Mouse (Mus musculus) spleen, postnatal 14 days (tissue): Measurements from ENCODE around the gene Agtr1a.
A peak's percentile ranks its signal among the peaks of the same experiment; 100 is the strongest.

ENCODE experiments used
- DNase-seq, 2 experiments: peaks; one replicate each; pipeline ENCODE4 v3.0.0; 2021 to 2022; ENCODE audit warnings: low spot score in 2 of 2

Agtr1a gene

GRCm38 (mm10) chr13:30336148-30336801, at the start of gene Agtr1a:
Gene Agtr1a, plus strand, starts transcription at chr13:30336441.
- DNase-seq: peak; percentile 15 to 22

- DNase-seq: no peak
Observed at GRCm38 (mm10) chr13:30310221-30310620, 26.0 kb upstream of the Agtr1a start.

GRCm38 (mm10) chr13:30324669-30325346, 11.4 kb upstream of the Agtr1a start:
- no peak for DNase-seq

GRCm38 (mm10) chr13:30331061-30331460, 5.2 kb upstream of the Agtr1a start:
- DNase-seq: no peak

GRCm38 (mm10) chr13:30331851-30332250, 4.4 kb upstream of the Agtr1a start:
- no peak for DNase-seq

GRCm38 (mm10) chr13:30332581-30332980, 3.7 kb upstream of the Agtr1a start:
- peak; percentile 61 to 83 for DNase-seq

- no peak for DNase-seq
Observed at GRCm38 (mm10) chr13:30334667-30335066, 1.6 kb upstream of the Agtr1a start.

GRCm38 (mm10) chr13:30336913-30337312, 672 bp downstream of the Agtr1a start:
- DNase-seq: no peak

GRCm38 (mm10) chr13:30337646-30338045, 1.4 kb downstream of the Agtr1a start:
- no peak for DNase-seq

GRCm38 (mm10) chr13:30338576-30338975, 2.3 kb downstream of the Agtr1a start:
- DNase-seq: no peak

- no peak for DNase-seq
Observed at GRCm38 (mm10) chr13:30339927-30340326, 3.7 kb downstream of the Agtr1a start.

GRCm38 (mm10) chr13:30341987-30342898, 6.0 kb downstream of the Agtr1a start:
- DNase-seq: no peak

- DNase-seq: no peak
Observed at GRCm38 (mm10) chr13:30345427-30345913, 9.2 kb downstream of the Agtr1a start.

- no peak for DNase-seq
Observed at GRCm38 (mm10) chr13:30346881-30347280, 10.6 kb downstream of the Agtr1a start.

- DNase-seq: no peak
Observed at GRCm38 (mm10) chr13:30348306-30348705, 12.1 kb downstream of the Agtr1a start.

GRCm38 (mm10) chr13:30351966-30352365, 15.7 kb downstream of the Agtr1a start:
- DNase-seq: no peak

GRCm38 (mm10) chr13:30354991-30355580, 18.8 kb downstream of the Agtr1a start:
- DNase-seq: no peak

- no peak for DNase-seq
Observed at GRCm38 (mm10) chr13:30355979-30356378, 19.7 kb downstream of the Agtr1a start.

GRCm38 (mm10) chr13:30358456-30359168, 22.4 kb downstream of the Agtr1a start:
- no peak for DNase-seq

- DNase-seq: no peak
Observed at GRCm38 (mm10) chr13:30359886-30360285, 23.6 kb downstream of the Agtr1a start.

- no peak for DNase-seq
Observed at GRCm38 (mm10) chr13:30361002-30361401, 24.8 kb downstream of the Agtr1a start.
